Mouse (Mus musculus) CH12.LX (cell line): ENCODE measurements around the gene Thnsl1. TPM values are rescaled to one million over a fixed set of nuclear protein-coding genes. Genes with fewer than 3 reads are reported as not detected.

Experiments
- DNase-seq: peaks from one replicate; pipeline ENCODE4 v3.0.0-alpha.2; 2013; ENCODE audit errors: extremely low read depth
- H3K27ac ChIP-seq: 2 replicates; pipeline ENCODE4 v1.5.1; 2012; ENCODE audit warnings: low read depth, mild to moderate bottlenecking, control low read depth, moderate library complexity; ENCODE audit not compliant: insufficient read depth
- H3K27me3 ChIP-seq: replicated peaks from 2 replicates; pipeline ENCODE3; 2012; ENCODE audit warnings: inconsistent platforms
- H3K36me3 ChIP-seq, 2 experiments: replicated peaks in 1 of 2; 2 replicates each; pipeline versions ENCODE3 to v1.6.1; 2012; ENCODE audit warnings: inconsistent platforms in 1 of 2, low read length in 1 of 2, mild to moderate bottlenecking in 1 of 2, mixed read lengths in 1 of 2, moderate library complexity in 1 of 2; ENCODE audit not compliant: control insufficient read depth in 1 of 2, insufficient read depth in 1 of 2
- H3K4me1 ChIP-seq, 2 experiments: 2 replicates each; pipeline ENCODE4 v1.6.1; 2012; ENCODE audit warnings: inconsistent platforms in 1 of 2, moderate library complexity in 1 of 2; ENCODE audit not compliant: insufficient read depth in 2 of 2, control insufficient read depth in 1 of 2
- H3K4me2 ChIP-seq: 2 replicates; pipeline ENCODE4 v1.6.1; 2012; ENCODE audit warnings: low read depth, mild to moderate bottlenecking, control low read depth; ENCODE audit not compliant: poor library complexity, insufficient read depth, severe bottlenecking
- H3K4me3 ChIP-seq, 3 experiments: fragments of 150-350 bp in 1 of 3; sonication (generic) in 1 of 3; replicated peaks in 1 of 3; 2 replicates each; pipeline versions ENCODE3 to v1.5.1; 2011 to 2012; ENCODE audit warnings: low read depth in 2 of 3, low read length in 2 of 3, mild to moderate bottlenecking in 2 of 3, moderate library complexity in 2 of 3, control low read depth in 1 of 3, improper control_type of control experiment in 1 of 3, inconsistent platforms in 1 of 3, mixed read lengths in 1 of 3; ENCODE audit not compliant: poor library complexity in 1 of 3
- H3K79me2 ChIP-seq: replicated peaks from 2 replicates; pipeline ENCODE4 v1.6.1; 2012; ENCODE audit warnings: mild to moderate bottlenecking, moderate library complexity; ENCODE audit not compliant: control insufficient read depth, poor library complexity, insufficient read depth, severe bottlenecking; ENCODE audit errors: extremely low read depth
- H3K9ac ChIP-seq: 2 replicates; pipeline ENCODE4 v1.6.1; 2012; ENCODE audit warnings: low read depth, mild to moderate bottlenecking, control low read depth, moderate library complexity; ENCODE audit not compliant: insufficient read depth
- H3K9me3 ChIP-seq: replicated peaks from 2 replicates; pipeline ENCODE3; 2012; ENCODE audit warnings: low read length, inconsistent platforms, mixed read lengths
- CHD1 ChIP-seq: IDR thresholded peaks from 2 replicates; pipeline ENCODE4 v1.6.1; 2012; ENCODE audit warnings: low read depth, low read length, improper control_type of control experiment, inconsistent platforms
- E2F4 ChIP-seq: IDR thresholded peaks from 2 replicates; pipeline ENCODE4 v1.6.1; 2011; ENCODE audit warnings: low read depth, low read length, improper control_type of control experiment; ENCODE audit not compliant: insufficient replicate concordance
- ELF1 ChIP-seq: IDR thresholded peaks from 2 replicates; pipeline ENCODE4 v1.6.1; 2014; ENCODE audit warnings: low read depth, mild to moderate bottlenecking, inconsistent platforms, low read length, improper control_type of control experiment
- EP300 ChIP-seq: IDR thresholded peaks from 2 replicates; pipeline ENCODE4 v1.6.1; 2011; ENCODE audit warnings: low read length, improper control_type of control experiment
- ETS1 ChIP-seq: conservative IDR thresholded peaks from 2 replicates; pipeline ENCODE4 v1.6.1; 2012; ENCODE audit warnings: low read depth, mild to moderate bottlenecking, inconsistent platforms, low read length, improper control_type of control experiment, moderate library complexity
- GABPA ChIP-seq: IDR thresholded peaks from 2 replicates; pipeline ENCODE4 v1.6.1; 2012; ENCODE audit warnings: low read depth, low read length, improper control_type of control experiment, inconsistent platforms; ENCODE audit not compliant: insufficient replicate concordance
- HCFC1 ChIP-seq: IDR thresholded peaks from 2 replicates; pipeline ENCODE4 v1.6.1; 2012; ENCODE audit warnings: low read depth, mild to moderate bottlenecking, inconsistent platforms, low read length, improper control_type of control experiment
- IRF4 ChIP-seq: IDR thresholded peaks from 2 replicates; pipeline ENCODE4 v1.6.1; 2014; ENCODE audit warnings: low read depth, mild to moderate bottlenecking, inconsistent platforms, low read length, improper control_type of control experiment
- MAFK ChIP-seq: IDR thresholded peaks from 2 replicates; pipeline ENCODE4 v1.6.1; 2011; ENCODE audit warnings: low read length, improper control_type of control experiment; ENCODE audit not compliant: insufficient replicate concordance
- MAZ ChIP-seq: IDR thresholded peaks from 2 replicates; pipeline ENCODE4 v1.6.1; 2012; ENCODE audit warnings: low read depth, mild to moderate bottlenecking, inconsistent platforms, low read length, improper control_type of control experiment, moderate library complexity
- MEF2A ChIP-seq: IDR thresholded peaks from 2 replicates; pipeline ENCODE4 v1.6.1; 2014; ENCODE audit warnings: low read depth, mild to moderate bottlenecking, inconsistent platforms, low read length, improper control_type of control experiment, borderline replicate concordance
- MXI1 ChIP-seq: IDR thresholded peaks from 2 replicates; pipeline ENCODE4 v1.6.1; 2011; ENCODE audit warnings: mild to moderate bottlenecking, low read depth, low read length, improper control_type of control experiment
- NELFE ChIP-seq: IDR thresholded peaks from 2 replicates; pipeline ENCODE4 v1.6.1; 2011; ENCODE audit warnings: low read depth, low read length, improper control_type of control experiment
- NRF1 ChIP-seq: IDR thresholded peaks from 2 replicates; pipeline ENCODE4 v1.6.1; 2014; ENCODE audit warnings: low read depth, mild to moderate bottlenecking, inconsistent platforms, low read length, improper control_type of control experiment, moderate library complexity
- PAX5 ChIP-seq: IDR thresholded peaks from 2 replicates; pipeline ENCODE4 v1.6.1; 2012; ENCODE audit warnings: low read length, inconsistent platforms, mixed read lengths
- POLR2A ChIP-seq: IDR thresholded peaks from 2 replicates; pipeline ENCODE4 v1.6.1; 2011; ENCODE audit warnings: low read depth, mild to moderate bottlenecking, improper control_type of control experiment, low read length
- SMC3 ChIP-seq: IDR thresholded peaks from 2 replicates; pipeline ENCODE4 v1.6.1; 2011; ENCODE audit warnings: low read depth, low read length, improper control_type of control experiment
- TBP ChIP-seq: conservative IDR thresholded peaks from 2 replicates; pipeline ENCODE4 v1.6.1; 2011; ENCODE audit warnings: low read depth, low read length, improper control_type of control experiment
- TCF12 ChIP-seq: IDR thresholded peaks from 2 replicates; pipeline ENCODE4 v1.6.1; 2014; ENCODE audit warnings: low read depth, mild to moderate bottlenecking, inconsistent platforms, low read length, improper control_type of control experiment
- ZKSCAN1 ChIP-seq: IDR thresholded peaks from 2 replicates; pipeline ENCODE4 v1.6.1; 2012; ENCODE audit warnings: low read depth, inconsistent platforms, low read length, improper control_type of control experiment, borderline replicate concordance
- ZMIZ1 ChIP-seq: IDR thresholded peaks from 2 replicates; pipeline ENCODE4 v1.6.1; 2012; ENCODE audit warnings: low read depth, mild to moderate bottlenecking, inconsistent platforms, low read length, improper control_type of control experiment
- ZNF384 ChIP-seq: IDR thresholded peaks from 2 replicates; pipeline ENCODE4 v1.6.1; 2012; ENCODE audit warnings: low read depth, low read length, improper control_type of control experiment, inconsistent platforms
- dilution Hi-C: fragments of 300-500 bp; cut with MboI; formaldehyde crosslinking; loops from 2 replicates; pipeline ENCODE4 v1.14.3; 2020; ENCODE audit warnings: low sequenced_read_pairs; ENCODE audit not compliant: extremely low pct_unique_long_range_greater_than_20kb, extremely low pct_ligation_motif_present
- in situ Hi-C: fragments of 300-500 bp; cut with MboI; formaldehyde crosslinking; loops from 3 replicates; pipeline ENCODE4 v1.14.3; 2019; ENCODE audit warnings: low sequenced_read_pairs, low pct_ligation_motif_present, low pct_unique_long_range_greater_than_20kb, mixed read lengths
- polyA plus RNA-seq: library from polyadenylated mRNA; unstranded; fragments of >175 nt; gene quantifications from 2 replicates; pipeline ENCODE4 v1.2.1, GENCODE M21; 2012; ENCODE audit warnings: low read depth; ENCODE audit not compliant: insufficient read length
- total RNA-seq, 2 experiments: library from RNA; depleted of rRNA; stranded (reverse); fragments of 300-350 nt in 1 of 2; fragments of >200 nt in 1 of 2; gene quantifications; 2 replicates each; pipeline ENCODE4 v1.2.3; 2012 to 2014

The Thnsl1 gene
- total and polyA plus RNA-seq, 3 experiments: 5.0 to 6.2 (median 6.1) TPM

- in situ Hi-C loops: no loop called here
- Histone ChIP-seq H3K4me2 (no peak overlapping the region), H3K4me1 (peaks cover 3 to 8% of the 10 kb centered on the region in 2 experiments; a peak in 3 of 4 replicates), H3K27ac (no peak overlapping the region), H3K9ac (no peak overlapping the region), H3K9me3 (no peaks in the 10 kb centered on the region), H3K27me3 (no peaks in the 10 kb centered on the region), H3K36me3 (no peaks in the 10 kb centered on the region), H3K4me3 (no peak overlapping the region), H3K79me2 (no peaks in the 10 kb centered on the region)
- TF ChIP-seq ZMIZ1: no peak
- TF ChIP-seq ZKSCAN1: no peak
- TF ChIP-seq ELF1: no peak
- TF ChIP-seq PAX5: no peak
- TF ChIP-seq E2F4: no peak
- TF ChIP-seq NRF1: no peak
- TF ChIP-seq EP300: no peak
- no peak for TF ChIP-seq TCF12
- TF ChIP-seq HCFC1: no peak
- no peak for TF ChIP-seq CHD1
- no peak for TF ChIP-seq ETS1
- TF ChIP-seq NELFE: no peak
- no peak for TF ChIP-seq IRF4
- no peak for TF ChIP-seq GABPA
- TF ChIP-seq ZNF384: no peak
- TF ChIP-seq SMC3: no peak
- TF ChIP-seq TBP: no peak
- no peak for TF ChIP-seq POLR2A
- no peak for DNase-seq
- dilution Hi-C loops: no loop called here
These were observed 2.8 kb upstream of the Thnsl1 start for GRCm38 (mm10) chr2:21202754-21203153.

- dilution Hi-C loops (no loop called here), in situ Hi-C loops (no loop called here)
- no peak overlapping the region for H3K27ac ChIP-seq
- H3K4me3 ChIP-seq: peak overlapping the region; percentile 63 to 71 (median 70)
- no peaks in the 10 kb centered on the region for H3K9me3 ChIP-seq
- peaks cover 3 to 8% of the 10 kb centered on the region in 2 experiments; a peak in 3 of 4 replicates for H3K4me1 ChIP-seq
- peak overlapping the region; percentile 57; the same call in 1 of the 2 replicates for H3K9ac ChIP-seq
- DNase-seq: no peak
- H3K36me3 ChIP-seq: peaks cover 0 to 3% of the 10 kb centered on the region in 2 experiments
- H3K4me2 ChIP-seq: peak overlapping the region; percentile 90
- H3K27me3 ChIP-seq: no peaks in the 10 kb centered on the region
- H3K79me2 ChIP-seq: no peaks in the 10 kb centered on the region
- TF ChIP-seq TBP (peak; percentile 5; the same call in 1 of the 2 replicates), CHD1 (no peak), NELFE (no peak), MXI1 (no peak), MAZ (no peak), ZMIZ1 (0 out of 2 replicates have a peak, but pooled peaks have one; percentile 73), MAFK (no peak), MEF2A (no peak)
- TF ChIP-seq, all 38 proteins: peak for 2
These were observed 271 bp downstream of the Thnsl1 start for GRCm38 (mm10) chr2:21205831-21206159.
